Mouse (Mus musculus): ENCODE data around the gene Mcee. TPM values are rescaled to one million over a fixed set of nuclear protein-coding genes. Genes with fewer than 3 reads are reported as not detected.

Mcee gene
- total RNA-seq, 2 experiments from 2014 or later = 44.3 to 48.7 TPM

GRCm38 (mm10) chr7:64400725-64401124 is 8.3 kb downstream of the Mcee start:
- no peak for DNase-seq (ENCODE audit: low spot score in 2 of 2)
- intact Hi-C loops (cut with DNase I) = no loop called here

DNA sequence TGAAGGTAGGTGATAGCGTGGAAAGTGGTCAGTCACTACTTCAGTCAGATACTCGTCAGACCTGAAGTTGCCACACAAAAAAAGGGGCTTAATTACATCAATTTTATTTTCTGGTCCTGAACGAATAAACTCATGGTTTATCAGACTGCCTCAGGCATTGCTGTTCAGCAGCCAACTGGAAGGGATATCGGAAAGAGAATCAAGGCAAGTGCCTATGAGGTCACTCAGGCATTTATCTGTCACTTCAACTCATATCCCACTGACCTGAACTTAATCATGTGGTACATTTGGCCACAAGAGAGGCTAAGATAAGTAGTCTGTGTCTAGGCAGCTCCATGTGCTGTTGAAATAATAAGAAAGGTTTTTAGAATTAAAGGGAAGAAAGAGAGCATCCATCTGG is 10.0 kb downstream of the Mcee start:
- intact Hi-C loops (cut with DNase I) = no loop called here
- DNase-seq (ENCODE audit: low spot score in 2 of 2) = no peak

GRCm38 (mm10) chr7:64403989-64404388 is 11.6 kb downstream of the Mcee start:
- intact Hi-C loops (cut with DNase I) = no loop called here
- DNase-seq (ENCODE audit: low spot score in 2 of 2) = no peak

DNA sequence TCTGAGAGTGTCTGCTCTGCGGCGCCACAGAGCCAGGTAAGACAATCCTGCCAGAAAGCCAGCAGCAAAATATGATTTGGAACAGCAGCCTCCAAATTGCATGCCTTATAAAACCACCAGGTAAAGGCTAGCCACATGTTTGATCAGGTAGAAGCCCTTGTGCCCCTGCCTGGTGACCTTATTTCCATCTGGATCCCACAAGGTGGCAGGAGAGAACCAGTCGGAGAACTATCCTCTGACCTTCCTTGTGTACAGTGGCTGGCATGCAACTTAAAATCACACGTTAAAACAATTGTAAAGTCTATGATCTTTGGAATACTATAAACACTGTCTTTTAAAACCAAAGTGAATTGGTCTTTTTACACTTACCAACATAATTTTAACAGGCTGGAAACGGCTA is 32.5 kb downstream of the Mcee start:
- intact Hi-C loops (cut with DNase I) = loop anchor here (10.0 kb wide), 1 partner anchor 310 kb away; no protein-coding TSS in a partner anchor
- DNase-seq (ENCODE audit: low spot score in 2 of 2) = no peak

DNA sequence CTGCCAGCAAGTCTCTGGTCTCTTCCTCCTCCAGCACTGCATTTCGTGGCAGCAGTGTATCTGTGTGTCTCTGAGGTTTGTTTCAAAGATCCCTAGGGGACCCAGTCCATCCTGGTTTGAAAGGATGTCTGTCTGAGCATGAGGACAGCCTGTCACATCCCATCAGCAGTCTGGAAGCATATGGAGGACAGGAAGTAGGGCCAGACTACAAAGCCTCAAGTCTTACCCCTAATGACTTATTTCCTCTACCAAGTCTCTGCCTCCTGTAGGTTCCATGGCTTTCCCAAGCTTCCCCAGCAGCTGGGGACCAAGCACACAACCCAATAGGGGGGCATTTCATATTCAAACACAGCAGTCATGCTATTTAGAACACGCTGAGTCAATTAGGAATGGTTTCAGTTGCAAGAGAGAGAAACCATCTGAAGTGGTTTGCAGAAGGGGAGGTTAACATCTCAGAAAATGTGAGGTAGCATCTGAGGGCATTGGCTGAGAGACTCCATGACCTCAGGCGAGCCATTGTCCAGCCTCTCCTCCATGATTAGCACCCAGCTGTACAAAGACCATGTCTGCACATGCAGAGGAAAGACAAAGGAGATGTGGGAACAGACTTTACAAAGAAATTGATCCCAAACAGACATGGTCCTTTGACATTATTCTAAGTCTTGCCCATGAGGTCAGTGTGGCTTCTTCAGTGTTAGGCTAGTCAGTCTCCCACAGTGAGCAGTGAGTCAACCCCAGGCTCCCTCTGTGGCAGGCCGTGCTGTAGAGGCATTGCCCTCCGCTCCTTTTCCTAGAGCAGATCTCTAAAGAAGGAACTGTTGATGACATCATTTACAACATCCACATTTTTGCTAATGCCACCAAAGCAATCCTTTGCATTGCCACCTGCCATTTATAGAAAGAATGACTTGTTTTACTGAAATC is 47.5 kb downstream of the Mcee start:
- no peak for DNase-seq (ENCODE audit: low spot score in 2 of 2)

DNA sequence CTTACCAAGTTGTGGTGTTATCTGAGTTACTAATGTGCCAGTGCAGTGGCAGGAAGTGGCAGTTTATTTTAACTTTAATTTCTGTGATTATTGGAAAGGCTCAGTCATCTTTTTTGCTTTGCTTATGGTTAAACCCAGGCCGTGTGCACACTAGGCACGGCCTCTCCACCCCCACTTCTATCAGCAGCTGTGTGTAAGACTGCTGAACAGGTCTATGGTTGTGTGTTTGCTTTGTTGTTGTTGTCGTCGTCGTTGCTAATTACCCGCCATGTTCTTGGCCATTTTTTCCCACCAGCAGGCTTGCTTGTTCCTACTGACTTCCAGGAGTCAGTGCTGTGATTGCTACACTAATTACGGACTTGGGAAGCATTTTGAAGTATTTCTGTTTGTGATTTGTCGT is 48.1 kb downstream of the Mcee start:
- intact Hi-C loops (cut with DNase I) = no loop called here
- DNase-seq (ENCODE audit: low spot score in 2 of 2) = no peak

More for the DNA sequence above, 47.5 kb downstream of the Mcee start:
- intact Hi-C loops (cut with DNase I) = no loop called here

DNA sequence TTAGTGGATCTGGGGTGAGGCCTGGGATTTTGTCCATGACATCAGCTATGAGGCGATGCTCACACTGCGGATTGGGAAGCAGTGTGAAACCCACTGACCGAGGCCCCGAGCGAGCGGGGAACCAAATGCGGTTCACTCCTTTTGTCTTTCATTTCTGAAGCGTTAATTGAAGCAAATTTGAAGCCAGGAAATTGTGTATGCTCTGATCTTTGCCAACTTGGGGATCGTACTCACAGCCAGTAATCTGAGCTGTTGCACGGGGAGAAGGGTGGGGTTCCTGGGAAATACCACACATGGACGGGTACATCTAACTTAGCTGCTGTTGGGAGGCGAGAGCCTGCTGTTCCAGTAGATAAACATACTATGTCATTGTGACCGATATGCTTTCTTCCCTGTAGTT is 58.2 kb downstream of the Mcee start:
- intact Hi-C loops (cut with DNase I) = no loop called here
- peak in 1 of 2 experiments; percentile 30 for DNase-seq (ENCODE audit: low spot score in 2 of 2)

- DNase-seq (ENCODE audit: low spot score in 2 of 2) = peak; percentile 62 to 74
- intact Hi-C loops (cut with DNase I) = no loop called here
Observed at GRCm38 (mm10) chr7:64451441-64451840, 59.0 kb downstream of the Mcee start.

- intact Hi-C loops (cut with DNase I) = no loop called here
- peak in 1 of 2 experiments; percentile 64 for DNase-seq (ENCODE audit: low spot score in 2 of 2)
Observed at GRCm38 (mm10) chr7:64451861-64452382, 59.5 kb downstream of the Mcee start.

GRCm38 (mm10) chr7:64452471-64453222 is 60.2 kb downstream of the Mcee start:
- peak in 1 of 2 experiments; percentile 8 for DNase-seq (ENCODE audit: low spot score in 2 of 2)

DNA sequence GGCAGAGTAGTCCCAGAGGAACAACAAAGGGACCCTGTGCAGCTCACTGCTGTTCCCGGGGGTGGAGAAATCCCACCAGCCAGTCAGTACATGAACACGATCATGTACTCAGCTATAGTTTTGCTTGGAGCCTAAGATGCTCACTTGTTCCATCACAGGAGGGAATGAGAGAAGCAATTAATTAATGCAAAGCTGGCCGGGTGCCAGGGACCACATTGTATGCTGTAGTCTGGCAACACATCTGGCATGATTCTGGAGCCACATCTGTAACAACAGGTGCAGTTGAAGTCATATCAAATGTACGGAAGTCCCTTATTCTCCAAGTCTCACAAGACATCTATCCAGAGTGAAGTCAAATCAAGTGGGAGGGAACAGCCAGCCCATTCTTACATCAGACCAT is 63.8 kb downstream of the Mcee start:
- no peak for DNase-seq (ENCODE audit: low spot score in 2 of 2)
- intact Hi-C loops (cut with DNase I) = no loop called here

More at GRCm38 (mm10) chr7:64452471-64453222, 60.2 kb downstream of the Mcee start:
- intact Hi-C loops (cut with DNase I) = no loop called here

DNA sequence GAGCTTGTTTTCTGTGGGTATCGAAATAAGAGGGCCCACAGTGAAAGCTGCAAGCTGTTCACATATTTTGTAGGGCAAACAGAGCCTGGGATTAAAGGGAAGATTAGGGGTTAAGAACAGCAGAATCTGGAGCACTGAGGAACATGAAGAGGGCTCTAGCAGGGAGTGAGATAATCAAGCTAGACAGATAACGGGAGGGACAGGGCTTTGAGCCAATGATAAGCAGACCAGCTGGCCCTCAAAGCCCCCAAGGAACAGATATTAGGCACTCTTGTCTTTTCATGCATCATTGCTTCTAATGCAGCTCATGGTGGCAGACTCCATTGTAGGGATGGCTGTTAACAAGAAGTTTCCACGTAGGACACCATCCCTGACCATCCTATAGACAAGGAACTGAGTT is 64.3 kb downstream of the Mcee start:
- intact Hi-C loops (cut with DNase I) = no loop called here
- DNase-seq (ENCODE audit: low spot score in 2 of 2) = no peak

DNA sequence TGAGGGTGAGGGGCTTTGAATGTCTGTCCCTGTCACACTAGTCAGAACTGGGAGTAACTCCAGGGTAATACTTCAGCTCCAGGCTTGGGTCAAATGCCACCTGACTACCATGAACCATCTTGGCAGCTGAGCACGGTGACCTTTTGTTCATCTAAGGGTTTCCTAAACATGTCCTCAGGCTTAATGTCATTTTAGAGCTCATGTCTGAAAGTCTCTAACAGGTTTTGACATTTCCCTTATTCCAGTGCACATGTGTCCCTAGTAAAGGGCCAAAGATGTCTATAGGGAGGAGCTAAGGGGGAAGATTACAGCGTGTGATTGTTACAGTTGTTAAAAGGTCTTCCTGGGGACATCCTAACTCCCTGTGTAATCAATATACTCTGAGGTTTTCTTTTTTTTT is 65.4 kb downstream of the Mcee start:
- DNase-seq (ENCODE audit: low spot score in 2 of 2) = no peak
- intact Hi-C loops (cut with DNase I) = no loop called here

Other genes starting within 250 kb of the Mcee start
- under 1 TPM; 0.40 to 0.68 TPM for gene Trpm1, start 238.8 kb upstream of the Mcee start, total RNA-seq (2021)
- gene Mtmr10, start 105.0 kb upstream of the Mcee start, total RNA-seq (2021) = 10 to 100 TPM; 13.4 to 13.9 TPM
- 1 to 10 TPM; 8.9 to 9.0 TPM for gene Fan1, start 18.5 kb upstream of the Mcee start, total RNA-seq (2021)
- gene Mphosph10, start 339 bp upstream of the Mcee start, total RNA-seq (2021) = 10 to 100 TPM; 15.1 to 17.5 TPM
- 100 to 1,000 TPM; 249 to 253 TPM for gene Apba2, start 109.1 kb downstream of the Mcee start, total RNA-seq (2021)